Mouse (Mus musculus): ENCODE data around the gene Eprs.
"Not testable (repeated sequence)": the region's sequence is repeated elsewhere in the genome, so short reads cannot be mapped to it uniquely, and the experiment has no call there.

Gene Eprs

GRCm38 (mm10) chr1:185362677-185363520, at the start of gene Eprs:
Gene Eprs (plus strand): TSS chr1:185363044.
- DNase-seq (ENCODE audit: low spot score in 2 of 2): peak; percentile 98 to 99

- no peak for DNase-seq (ENCODE audit: low spot score in 2 of 2)
These were observed 48.3 kb upstream of the Eprs start for GRCm38 (mm10) chr1:185314546-185314945.

DNA sequence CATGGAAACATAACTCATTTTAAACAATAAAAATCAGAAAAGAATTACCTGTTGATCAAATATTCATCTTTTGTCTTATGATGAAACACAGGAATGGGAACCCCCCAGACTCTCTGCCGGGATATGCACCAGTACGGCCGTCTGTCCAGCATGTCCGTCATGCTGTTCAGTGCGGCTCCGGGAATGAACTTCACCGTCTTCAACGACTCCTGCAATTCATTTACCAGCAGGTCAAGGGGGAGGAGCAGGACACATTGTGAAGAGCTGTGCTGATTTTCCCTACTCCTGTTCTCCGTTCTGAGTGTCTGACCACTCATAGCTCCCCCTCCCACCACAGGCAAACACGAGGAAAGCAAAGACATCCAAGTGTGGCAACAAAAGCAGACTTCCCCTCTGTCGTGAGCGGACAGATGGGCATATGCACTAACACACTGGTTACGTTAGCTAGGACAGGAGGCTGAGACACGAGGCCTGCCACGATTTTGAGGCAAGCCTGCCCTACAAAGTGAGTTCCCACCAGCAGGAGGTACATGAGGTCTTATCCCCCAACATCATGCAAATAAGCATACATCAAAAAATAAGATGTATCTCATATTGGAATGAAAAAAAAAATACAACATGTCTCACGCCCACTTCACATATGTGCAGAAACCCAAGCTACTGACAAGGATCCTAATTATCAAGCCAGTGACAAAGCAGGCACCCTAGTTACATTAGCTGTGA, 46.8 kb upstream of the Eprs start:
- DNase-seq (ENCODE audit: low spot score in 2 of 2): no peak

GRCm38 (mm10) chr1:185327754-185328345, 35.0 kb upstream of the Eprs start:
- DNase-seq (ENCODE audit: low spot score in 2 of 2): not testable (repeated sequence)

DNA sequence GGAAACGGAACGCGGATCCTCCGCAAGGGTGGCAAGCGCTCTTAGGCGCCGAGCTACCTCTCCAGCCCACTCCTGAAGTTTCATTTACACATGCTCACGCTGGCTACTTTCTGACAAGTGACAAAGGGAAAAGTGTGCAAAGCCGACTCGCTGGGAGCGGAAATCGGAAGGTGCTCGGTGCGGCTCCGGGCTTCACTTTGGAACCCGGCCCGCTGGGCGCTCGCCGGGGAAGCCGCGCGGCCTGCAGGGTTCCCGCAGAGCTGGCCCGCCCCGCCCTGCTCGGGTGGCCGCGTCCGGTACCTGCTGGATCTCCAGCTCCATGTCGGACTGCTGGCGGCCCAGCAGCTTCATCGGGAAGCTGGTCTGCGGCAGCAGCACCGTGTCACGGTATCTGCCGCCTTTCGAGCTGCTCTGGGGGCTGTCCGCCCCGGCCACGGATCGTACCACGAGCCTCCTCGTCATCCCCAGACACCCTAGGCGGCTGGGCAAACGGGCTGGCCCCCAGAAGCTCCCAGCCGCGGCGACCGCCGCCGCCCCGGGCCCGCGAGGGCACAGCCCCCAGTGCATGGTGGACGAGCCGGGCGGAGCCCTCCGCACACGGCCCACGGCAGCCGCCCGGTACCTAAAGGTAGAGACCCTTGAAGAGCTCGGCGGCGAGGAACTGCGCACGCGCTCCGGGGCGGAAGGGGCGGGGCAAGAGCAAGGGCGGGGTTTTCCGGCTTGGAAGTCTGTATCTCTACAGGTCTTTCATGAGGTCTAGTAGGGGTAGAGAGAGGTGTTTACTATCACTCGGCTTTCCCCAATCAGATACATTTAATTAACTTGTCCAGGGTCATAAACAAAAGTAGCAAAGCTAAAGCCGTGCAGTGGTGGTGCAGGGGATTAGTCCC, 33.9 kb upstream of the Eprs start, which contains the start of gene Iars2:
TSS of gene Iars2 (minus strand) at position 676 of the 890 bp plus-strand sequence.
- peak; percentile 80 to 87 for DNase-seq (ENCODE audit: low spot score in 2 of 2)

GRCm38 (mm10) chr1:185329851-185330250, 33.0 kb upstream of the Eprs start:
- DNase-seq (ENCODE audit: low spot score in 2 of 2): no peak

GRCm38 (mm10) chr1:185331364-185331763, 31.5 kb upstream of the Eprs start:
- DNase-seq (ENCODE audit: low spot score in 2 of 2): no peak

- peak; percentile 80 to 86 for DNase-seq (ENCODE audit: low spot score in 2 of 2)
These were observed 30.8 kb upstream of the Eprs start, which contains the start of gene Bpnt1 for GRCm38 (mm10) chr1:185331983-185332430. Gene Bpnt1 (plus strand): TSS chr1:185332149.

DNA sequence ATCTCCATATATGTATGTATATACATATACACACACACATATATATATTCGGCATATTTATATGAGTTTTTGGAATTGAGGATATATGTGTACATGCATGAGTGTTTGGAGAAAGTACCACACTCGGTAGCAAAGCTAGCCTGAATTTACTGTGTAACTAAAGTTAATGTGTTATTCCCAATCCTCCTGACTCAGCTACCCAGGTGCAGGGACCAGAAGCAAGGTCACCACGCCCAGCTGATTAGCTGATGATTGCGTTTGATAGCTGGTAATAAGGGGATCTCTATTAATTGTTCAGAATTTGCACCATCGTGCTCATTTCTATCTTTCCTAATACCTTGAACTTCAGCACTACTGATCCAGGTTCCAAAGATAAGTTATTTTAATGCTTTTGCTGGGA, 29.2 kb upstream of the Eprs start:
- DNase-seq (ENCODE audit: low spot score in 2 of 2): no peak

- DNase-seq (ENCODE audit: low spot score in 2 of 2): no peak
These were observed 28.7 kb upstream of the Eprs start for GRCm38 (mm10) chr1:185334136-185334535.

DNA sequence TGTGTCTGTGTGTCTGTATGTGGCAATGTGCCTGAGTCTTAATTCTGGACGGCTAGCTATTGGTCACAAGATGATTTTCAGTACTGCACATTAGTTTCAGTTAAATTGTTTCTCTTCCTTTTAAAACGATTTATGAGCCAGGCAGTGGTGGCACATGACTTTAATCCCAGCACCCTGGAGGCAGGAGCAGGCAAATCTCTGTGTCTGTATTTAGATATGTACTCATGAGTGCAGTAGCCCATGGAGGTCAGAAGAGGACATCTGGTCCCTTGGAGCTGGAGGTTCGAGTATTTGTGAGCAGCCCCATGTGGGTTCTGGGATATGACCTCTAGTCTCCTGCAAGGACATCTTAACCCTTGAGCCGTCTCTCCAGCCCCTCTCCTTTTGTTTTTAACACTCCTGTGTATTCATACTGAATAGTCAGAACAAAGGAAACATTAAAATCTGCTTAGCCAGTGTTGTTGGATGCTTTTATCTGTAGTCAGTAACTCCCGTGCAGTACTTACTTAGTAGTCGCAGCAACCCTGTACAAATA, 27.5 kb upstream of the Eprs start:
- no peak for DNase-seq (ENCODE audit: low spot score in 2 of 2)

- DNase-seq (ENCODE audit: low spot score in 2 of 2): no peak
These were observed 26.3 kb upstream of the Eprs start for GRCm38 (mm10) chr1:185336535-185336934.

- DNase-seq (ENCODE audit: low spot score in 2 of 2): no peak
These were observed 20.4 kb upstream of the Eprs start for GRCm38 (mm10) chr1:185342441-185342840.

- DNase-seq (ENCODE audit: low spot score in 2 of 2): no peak
These were observed 19.4 kb upstream of the Eprs start for GRCm38 (mm10) chr1:185343422-185343821.

- DNase-seq (ENCODE audit: low spot score in 2 of 2): no peak
These were observed 16.7 kb upstream of the Eprs start for GRCm38 (mm10) chr1:185346188-185346587.

DNA sequence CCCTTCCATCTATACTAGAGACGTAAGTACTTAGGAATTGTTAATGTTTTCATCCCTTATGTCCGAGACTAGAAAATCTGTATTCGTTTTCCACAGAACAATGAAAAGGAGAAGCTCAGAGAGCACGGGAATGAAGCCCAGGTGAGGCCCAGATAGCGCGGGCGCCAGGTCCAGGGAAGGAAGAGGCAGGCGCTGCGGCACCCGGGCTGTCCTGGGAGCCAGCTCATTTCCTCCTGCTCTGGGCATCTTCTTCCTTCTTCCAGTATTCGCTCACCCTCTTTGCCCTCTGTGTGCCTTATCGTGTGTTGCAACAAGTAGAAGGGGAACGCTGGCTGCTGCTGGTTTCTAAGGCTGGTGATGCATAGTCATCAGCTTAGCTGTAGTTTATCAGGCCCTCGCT, 13.1 kb upstream of the Eprs start:
- no peak for DNase-seq (ENCODE audit: low spot score in 2 of 2)

GRCm38 (mm10) chr1:185350611-185351010, 12.2 kb upstream of the Eprs start:
- no peak for DNase-seq (ENCODE audit: low spot score in 2 of 2)

DNA sequence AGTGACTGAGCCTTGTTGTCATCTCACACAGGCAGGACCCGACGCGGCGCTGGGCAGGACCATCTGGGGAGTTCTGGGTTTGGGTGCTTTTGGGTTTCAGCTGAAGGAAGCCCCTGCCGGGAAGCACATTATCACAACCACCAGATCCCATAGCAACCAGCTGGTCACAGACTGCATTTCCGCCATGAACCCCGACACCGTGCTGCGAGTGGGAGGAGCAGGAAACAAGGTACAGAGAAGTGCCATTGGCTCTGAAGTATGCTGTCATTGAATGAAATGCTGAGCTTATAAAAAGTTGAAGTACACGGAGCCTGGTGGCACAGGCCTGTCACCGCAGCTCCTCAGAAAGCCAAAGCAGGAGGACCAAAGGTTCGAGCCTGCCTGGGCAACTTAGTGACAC, 10.7 kb upstream of the Eprs start:
- no peak for DNase-seq (ENCODE audit: low spot score in 2 of 2)

- no peak for DNase-seq (ENCODE audit: low spot score in 2 of 2)
These were observed 9.5 kb upstream of the Eprs start for GRCm38 (mm10) chr1:185353351-185353750.

- DNase-seq (ENCODE audit: low spot score in 2 of 2): no peak
These were observed 8.1 kb upstream of the Eprs start for GRCm38 (mm10) chr1:185354731-185355130.

- DNase-seq (ENCODE audit: low spot score in 2 of 2): no peak
These were observed 6.6 kb upstream of the Eprs start for GRCm38 (mm10) chr1:185356246-185356645.
